Mouse (Mus musculus): ENCODE results near the gene Pogz. TPM values are rescaled to one million over a fixed set of nuclear protein-coding genes. Genes with fewer than 3 reads are reported as not detected.

The Pogz gene
- total and polyA plus RNA-seq, 3 experiments = 19.6 to 147 (median 113) TPM

DNA sequence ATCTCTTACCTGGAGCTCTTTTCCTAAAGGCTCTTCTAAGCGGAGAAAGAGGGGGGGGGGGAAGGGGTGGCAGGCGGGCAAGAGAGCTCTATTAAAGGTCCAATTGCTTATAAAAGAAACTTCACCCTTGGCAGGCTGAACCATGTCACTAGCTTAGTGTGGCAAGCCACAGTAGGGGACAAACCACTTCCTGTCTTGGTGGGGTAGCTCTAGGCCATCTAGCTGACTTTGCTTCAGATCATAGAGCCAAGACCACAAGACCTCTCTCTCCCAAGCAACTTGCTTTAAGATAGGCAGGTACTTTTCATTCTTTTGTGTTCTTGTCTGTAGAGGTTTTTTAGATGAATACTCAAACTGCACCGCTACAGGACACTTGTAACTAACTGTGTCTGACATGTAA is 14.4 kb downstream of the Pogz start:
- TF ChIP-seq GATA1 (IDR thresholded peaks at IDR 0.05; ENCODE audit: borderline replicate concordance, low read length) (no peak), TAL1 (conservative IDR thresholded peaks at IDR 0.05; ENCODE audit: low read depth, low read length) (no peak), POLR2AphosphoS5 (IDR thresholded peaks at IDR 0.05; ENCODE audit: insufficient replicate concordance, low read depth, low read length) (no peak), GATA2 (IDR thresholded peaks at IDR 0.05; ENCODE audit: borderline replicate concordance, low read depth, low read length) (no peak), CTCF (IDR thresholded peaks at IDR 0.05; ENCODE audit: low read depth, low read length) (no peak)
- no peaks in the 10 kb centered on the region for H3K27me3 ChIP-seq (ENCODE audit: insufficient read depth, low read length)
- DNase-seq (ENCODE audit: low spot score) (peak; percentile 18), ATAC-seq (ENCODE audit: extremely low read depth, insufficient number of reproducible peaks, low FRiP score, poor library complexity, severe bottlenecking) (0 out of 2 replicates have a peak, but pooled peaks have one; percentile 51)
- H3K36me3 ChIP-seq (replicated peaks) = peaks cover 32% of the 10 kb centered on the region
- H3K4me1 ChIP-seq (ENCODE audit: insufficient read depth, low read depth, low read length) = peaks cover 32% of the 10 kb centered on the region
- no peak overlapping the region for H3K4me3 ChIP-seq (ENCODE audit: low read depth, low read length)
- H3K9me3 ChIP-seq (replicated peaks) = no peaks in the 10 kb centered on the region

DNA sequence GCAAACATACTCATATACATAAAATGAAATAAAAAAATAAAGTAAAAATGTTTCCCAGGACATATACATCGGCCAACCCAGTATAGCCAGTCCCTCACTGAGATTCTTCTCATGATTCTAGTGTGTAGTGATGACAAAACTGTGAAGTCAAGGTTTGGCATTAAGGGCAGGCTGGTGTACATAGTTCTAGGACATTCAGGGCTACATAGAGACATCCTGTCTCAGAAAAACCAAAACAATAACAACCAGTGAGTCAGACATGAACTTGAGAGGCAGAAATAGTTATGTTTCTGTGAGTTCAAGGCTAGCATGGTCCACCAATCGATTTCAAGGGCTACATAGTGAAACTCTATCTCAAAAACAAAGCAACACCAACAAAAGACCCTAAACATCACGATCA is 14.8 kb downstream of the Pogz start:
- no peak for TF ChIP-seq CTCF (IDR thresholded peaks at IDR 0.05; ENCODE audit: low read depth, low read length)
- no peak for TF ChIP-seq POLR2AphosphoS5 (IDR thresholded peaks at IDR 0.05; ENCODE audit: insufficient replicate concordance, low read depth, low read length)
- TF ChIP-seq GATA2 (IDR thresholded peaks at IDR 0.05; ENCODE audit: borderline replicate concordance, low read depth, low read length) = no peak
- TF ChIP-seq GATA1 (IDR thresholded peaks at IDR 0.05; ENCODE audit: borderline replicate concordance, low read length) = no peak
- no peak for TF ChIP-seq TAL1 (conservative IDR thresholded peaks at IDR 0.05; ENCODE audit: low read depth, low read length)
- no peak overlapping the region for H3K4me3 ChIP-seq (ENCODE audit: low read depth, low read length)
- peaks cover 37% of the 10 kb centered on the region for H3K36me3 ChIP-seq (replicated peaks)
- peaks cover 28% of the 10 kb centered on the region for H3K4me1 ChIP-seq (ENCODE audit: insufficient read depth, low read depth, low read length)
- H3K9me3 ChIP-seq (replicated peaks) = no peaks in the 10 kb centered on the region
- H3K27me3 ChIP-seq (ENCODE audit: insufficient read depth, low read length) = no peaks in the 10 kb centered on the region
- no peak for ATAC-seq (ENCODE audit: extremely low read depth, insufficient number of reproducible peaks, low FRiP score, poor library complexity, severe bottlenecking)
- DNase-seq (ENCODE audit: low spot score) = no peak

DNA sequence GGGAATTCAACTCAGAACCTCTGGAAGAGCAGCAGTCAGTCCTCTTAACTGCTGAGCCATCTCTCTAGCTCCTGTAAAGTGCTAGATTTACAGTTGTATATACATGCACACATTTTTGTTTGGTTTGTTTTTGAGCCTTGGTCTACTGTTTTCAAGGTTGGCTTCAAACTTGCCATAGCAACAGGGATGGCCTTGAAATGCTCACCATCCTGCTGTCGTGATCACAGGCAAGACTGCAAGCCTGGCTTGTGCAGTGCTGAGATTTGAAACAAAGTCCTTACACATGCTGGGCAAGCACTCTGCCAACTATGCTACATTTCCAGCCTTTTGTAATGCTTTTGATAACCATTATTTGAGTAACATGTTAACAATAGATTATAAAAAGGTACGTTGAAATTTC is 22.1 kb downstream of the Pogz start:
- no peak for ATAC-seq (ENCODE audit: extremely low read depth, insufficient number of reproducible peaks, low FRiP score, poor library complexity, severe bottlenecking)
- Histone ChIP-seq H3K4me1 (ENCODE audit: insufficient read depth, low read depth, low read length) (no peaks in the 10 kb centered on the region; the same call in 1 of the 2 replicates), H3K27me3 (ENCODE audit: insufficient read depth, low read length) (no peaks in the 10 kb centered on the region), H3K36me3 (replicated peaks) (peaks cover 89% of the 10 kb centered on the region), H3K4me3 (ENCODE audit: low read depth, low read length) (no peak overlapping the region), H3K9me3 (replicated peaks) (no peaks in the 10 kb centered on the region)
- DNase-seq (ENCODE audit: low spot score) = no peak
- no peak for TF ChIP-seq GATA1 (IDR thresholded peaks at IDR 0.05; ENCODE audit: borderline replicate concordance, low read length)
- no peak for TF ChIP-seq TAL1 (conservative IDR thresholded peaks at IDR 0.05; ENCODE audit: low read depth, low read length)
- no peak for TF ChIP-seq GATA2 (IDR thresholded peaks at IDR 0.05; ENCODE audit: borderline replicate concordance, low read depth, low read length)
- no peak for TF ChIP-seq POLR2AphosphoS5 (IDR thresholded peaks at IDR 0.05; ENCODE audit: insufficient replicate concordance, low read depth, low read length)
- TF ChIP-seq CTCF (IDR thresholded peaks at IDR 0.05; ENCODE audit: low read depth, low read length) = no peak

DNA sequence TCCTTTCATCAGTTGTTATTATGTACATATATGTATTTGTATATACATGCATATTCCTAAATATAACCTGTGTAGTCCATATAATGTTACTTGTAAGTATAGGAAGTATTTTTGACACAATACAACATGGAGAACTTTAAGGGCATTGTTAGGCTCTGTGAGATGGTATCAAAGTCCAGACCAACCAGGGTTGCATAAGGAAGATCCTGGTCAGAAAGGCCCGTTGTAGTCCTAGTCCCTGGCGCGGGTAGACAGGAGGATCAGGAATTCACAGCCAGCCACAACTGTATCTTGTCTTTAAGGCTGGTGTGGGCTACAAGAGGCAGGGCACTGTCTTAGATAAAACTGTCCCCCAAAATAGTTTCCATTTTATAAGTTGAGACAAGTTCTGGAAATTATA is 31.6 kb downstream of the Pogz start:
- Histone ChIP-seq H3K36me3 (replicated peaks) (peaks cover 85% of the 10 kb centered on the region), H3K4me3 (ENCODE audit: low read depth, low read length) (no peak overlapping the region), H3K4me1 (ENCODE audit: insufficient read depth, low read depth, low read length) (no peaks in the 10 kb centered on the region), H3K9me3 (replicated peaks) (no peaks in the 10 kb centered on the region), H3K27me3 (ENCODE audit: insufficient read depth, low read length) (no peaks in the 10 kb centered on the region)
- DNase-seq (ENCODE audit: low spot score) (no peak), ATAC-seq (ENCODE audit: extremely low read depth, insufficient number of reproducible peaks, low FRiP score, poor library complexity, severe bottlenecking) (no peak)
- no peak for TF ChIP-seq CTCF (IDR thresholded peaks at IDR 0.05; ENCODE audit: low read depth, low read length)
- no peak for TF ChIP-seq POLR2AphosphoS5 (IDR thresholded peaks at IDR 0.05; ENCODE audit: insufficient replicate concordance, low read depth, low read length)
- TF ChIP-seq GATA2 (IDR thresholded peaks at IDR 0.05; ENCODE audit: borderline replicate concordance, low read depth, low read length) = no peak
- no peak for TF ChIP-seq TAL1 (conservative IDR thresholded peaks at IDR 0.05; ENCODE audit: low read depth, low read length)
- TF ChIP-seq GATA1 (IDR thresholded peaks at IDR 0.05; ENCODE audit: borderline replicate concordance, low read length) = no peak

DNA sequence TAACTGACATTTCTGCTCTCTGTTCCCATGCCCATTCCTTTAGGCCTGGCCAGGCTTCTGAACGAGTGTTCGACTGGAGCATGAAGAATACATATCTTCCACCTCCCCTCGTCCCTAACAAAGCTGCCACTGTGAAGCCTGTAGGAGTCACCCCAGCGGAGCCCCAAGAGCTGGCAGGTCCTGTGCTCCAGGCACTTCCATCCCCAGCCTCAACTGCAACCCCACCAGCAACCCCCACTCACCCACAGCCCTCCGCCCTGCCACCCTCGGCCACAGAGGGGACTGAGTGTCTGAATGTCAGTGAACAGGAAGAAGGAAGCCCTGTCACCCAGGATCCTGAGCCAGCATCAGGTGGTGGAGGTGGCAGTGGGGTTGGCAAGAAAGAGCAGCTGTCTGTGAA is 41.3 kb downstream of the Pogz start:
- TF ChIP-seq GATA2 (IDR thresholded peaks at IDR 0.05; ENCODE audit: borderline replicate concordance, low read depth, low read length) (no peak), CTCF (IDR thresholded peaks at IDR 0.05; ENCODE audit: low read depth, low read length) (no peak), POLR2AphosphoS5 (IDR thresholded peaks at IDR 0.05; ENCODE audit: insufficient replicate concordance, low read depth, low read length) (no peak), TAL1 (conservative IDR thresholded peaks at IDR 0.05; ENCODE audit: low read depth, low read length) (no peak), GATA1 (IDR thresholded peaks at IDR 0.05; ENCODE audit: borderline replicate concordance, low read length) (no peak)
- Histone ChIP-seq H3K27me3 (ENCODE audit: insufficient read depth, low read length) (no peaks in the 10 kb centered on the region), H3K4me3 (ENCODE audit: low read depth, low read length) (no peak overlapping the region), H3K4me1 (ENCODE audit: insufficient read depth, low read depth, low read length) (peaks cover 7% of the 10 kb centered on the region), H3K36me3 (replicated peaks) (peaks cover 96% of the 10 kb centered on the region), H3K9me3 (replicated peaks) (no peaks in the 10 kb centered on the region)
- no peak for DNase-seq (ENCODE audit: low spot score)
- no peak for ATAC-seq (ENCODE audit: extremely low read depth, insufficient number of reproducible peaks, low FRiP score, poor library complexity, severe bottlenecking)

DNA sequence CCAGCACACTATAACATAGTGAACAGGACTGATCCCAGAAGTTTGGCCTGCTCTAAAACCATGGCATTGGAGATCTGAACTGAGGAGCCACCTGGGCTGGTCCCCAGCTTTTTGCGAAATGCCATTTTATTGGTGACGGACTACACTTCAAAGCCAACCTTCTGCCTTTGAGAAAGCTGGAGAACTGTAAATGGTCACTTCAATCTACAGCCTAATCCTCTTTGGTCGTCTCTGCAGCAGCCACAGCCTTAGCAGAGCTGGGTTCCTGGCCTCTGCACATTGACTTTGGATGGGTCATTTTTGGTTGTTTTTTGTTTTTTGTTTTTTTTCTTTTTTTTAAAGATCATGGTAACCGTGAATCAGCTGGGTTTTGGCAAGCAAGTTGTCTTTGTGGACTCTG is 44.5 kb downstream of the Pogz start:
- Histone ChIP-seq H3K27me3 (ENCODE audit: insufficient read depth, low read length) (no peaks in the 10 kb centered on the region), H3K36me3 (replicated peaks) (peaks cover 91% of the 10 kb centered on the region), H3K9me3 (replicated peaks) (no peaks in the 10 kb centered on the region), H3K4me3 (ENCODE audit: low read depth, low read length) (no peak overlapping the region), H3K4me1 (ENCODE audit: insufficient read depth, low read depth, low read length) (peaks cover 30% of the 10 kb centered on the region)
- TF ChIP-seq GATA1 (IDR thresholded peaks at IDR 0.05; ENCODE audit: borderline replicate concordance, low read length) (no peak), POLR2AphosphoS5 (IDR thresholded peaks at IDR 0.05; ENCODE audit: insufficient replicate concordance, low read depth, low read length) (no peak; the same call in 1 of the 2 replicates), GATA2 (IDR thresholded peaks at IDR 0.05; ENCODE audit: borderline replicate concordance, low read depth, low read length) (no peak), TAL1 (conservative IDR thresholded peaks at IDR 0.05; ENCODE audit: low read depth, low read length) (no peak), CTCF (IDR thresholded peaks at IDR 0.05; ENCODE audit: low read depth, low read length) (no peak)
- DNase-seq (ENCODE audit: low spot score) (no peak), ATAC-seq (ENCODE audit: extremely low read depth, insufficient number of reproducible peaks, low FRiP score, poor library complexity, severe bottlenecking) (no peak)
